Mouse (Mus musculus) embryonic fibroblast, embryonic 13.5 days (primary cell): Measurements from ENCODE around the gene Tpm4.

Experiments
- CTCF ChIP-seq: IDR thresholded peaks from 2 replicates; pipeline ENCODE4 v1.5.1; 2011; ENCODE audit warnings: mild to moderate bottlenecking, control low read depth, low read length, moderate library complexity, borderline replicate concordance; ENCODE audit not compliant: insufficient read depth
- POLR2A ChIP-seq: IDR thresholded peaks from 2 replicates; pipeline ENCODE4 v1.6.1; 2011; ENCODE audit warnings: low read depth, mild to moderate bottlenecking, control low read depth, low read length, moderate library complexity

DNA sequence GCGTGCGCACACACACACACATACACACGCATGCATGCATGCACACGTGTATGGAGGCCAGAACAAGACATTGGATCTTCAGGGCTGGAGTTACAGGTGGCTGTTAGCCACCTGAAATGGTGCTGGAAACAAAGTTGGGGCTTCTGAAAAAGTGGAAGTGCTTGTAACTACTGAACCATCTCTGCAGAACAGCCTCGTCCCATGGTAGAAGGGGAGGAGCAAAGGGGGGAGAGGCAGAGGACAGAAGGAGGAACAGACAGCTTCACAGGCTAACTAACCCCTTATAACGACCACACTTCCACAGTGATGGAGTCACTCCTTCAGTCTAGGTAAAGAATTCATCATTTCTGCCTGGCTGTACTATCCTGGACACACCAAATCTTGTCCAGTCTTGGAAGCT, 23.9 kb upstream of the Tpm4 start:
- TF ChIP-seq CTCF (no peak), POLR2A (no peak)
